Mouse (Mus musculus): ENCODE measurements around the gene Metrnl. TPM values are rescaled to one million over a fixed set of nuclear protein-coding genes. Genes with fewer than 3 reads are reported as not detected.

Gene Metrnl
- total and polyA plus RNA-seq, 3 experiments: 18.0 to 21.2 (median 20.4) TPM

- Histone ChIP-seq H3K9ac (ENCODE audit: low read depth, low read length) (no peak overlapping the region), H3K4me3 (no peak overlapping the region), H3K27me3 (ENCODE audit: control insufficient read depth, insufficient read depth, low read length) (no peaks in the 10 kb centered on the region), H3K36me3 (ENCODE audit: control insufficient read depth, insufficient read depth, low read length) (no peaks in the 10 kb centered on the region), H3K27ac (no peak overlapping the region), H3K4me1 (ENCODE audit: control insufficient read depth, insufficient read depth, low read length) (peaks cover 2% of the 10 kb centered on the region), H3K79me2 (replicated peaks; ENCODE audit: control insufficient read depth, insufficient read depth, low read length) (no peaks in the 10 kb centered on the region)
- intact Hi-C loops (cut with DNase I): no loop called here
- no peak for DNase-seq
- WGBS: 82% methylated on average over 2 of the region's 2 CpGs
- no peak for TF ChIP-seq EP300 (IDR thresholded peaks at IDR 0.05; ENCODE audit: insufficient read depth, low read depth, low read length)
Measured at GRCm38 (mm10) chr11:121676836-121677235, 24.5 kb upstream of the Metrnl start.

GRCm38 (mm10) chr11:121679581-121679980 lies 21.8 kb upstream of the Metrnl start:
- intact Hi-C loops (cut with DNase I): no loop called here
- no peak for TF ChIP-seq EP300 (IDR thresholded peaks at IDR 0.05; ENCODE audit: insufficient read depth, low read depth, low read length)
- no peak for TF ChIP-seq POLR2A (IDR thresholded peaks at IDR 0.05; ENCODE audit: insufficient read depth, low read depth, low read length)
- no peak for TF ChIP-seq CTCF (IDR thresholded peaks at IDR 0.05)

GRCm38 (mm10) chr11:121680750-121681149 lies 20.6 kb upstream of the Metrnl start:
- intact Hi-C loops (cut with DNase I): loop anchor here (10.0 kb wide), 1 partner anchor 416 kb away; no protein-coding TSS in a partner anchor
- TF ChIP-seq CTCF (IDR thresholded peaks at IDR 0.05) (peak; percentile 82), EP300 (IDR thresholded peaks at IDR 0.05; ENCODE audit: insufficient read depth, low read depth, low read length) (no peak), POLR2A (IDR thresholded peaks at IDR 0.05; ENCODE audit: insufficient read depth, low read depth, low read length) (no peak)
- H3K36me3 ChIP-seq (ENCODE audit: control insufficient read depth, insufficient read depth, low read length): no peaks in the 10 kb centered on the region
- H3K4me1 ChIP-seq (ENCODE audit: control insufficient read depth, insufficient read depth, low read length): peaks cover 3% of the 10 kb centered on the region
- DNase-seq: no peak
- no peak overlapping the region for H3K27ac ChIP-seq
- no peak overlapping the region for H3K4me3 ChIP-seq
- H3K79me2 ChIP-seq (replicated peaks; ENCODE audit: control insufficient read depth, insufficient read depth, low read length): no peaks in the 10 kb centered on the region
- no peak overlapping the region for H3K9ac ChIP-seq (ENCODE audit: low read depth, low read length)
- H3K27me3 ChIP-seq (ENCODE audit: control insufficient read depth, insufficient read depth, low read length): no peaks in the 10 kb centered on the region
- 70% methylated on average over 5 of the region's 5 CpGs for WGBS

More at GRCm38 (mm10) chr11:121679581-121679980, 21.8 kb upstream of the Metrnl start:
- H3K4me1 ChIP-seq (ENCODE audit: control insufficient read depth, insufficient read depth, low read length): no peaks in the 10 kb centered on the region
- WGBS: 71% methylated on average over 2 of the region's 2 CpGs
- H3K9ac ChIP-seq (ENCODE audit: low read depth, low read length): no peak overlapping the region
- no peak overlapping the region for H3K27ac ChIP-seq
- no peaks in the 10 kb centered on the region for H3K36me3 ChIP-seq (ENCODE audit: control insufficient read depth, insufficient read depth, low read length)
- DNase-seq: no peak
- H3K79me2 ChIP-seq (replicated peaks; ENCODE audit: control insufficient read depth, insufficient read depth, low read length): no peaks in the 10 kb centered on the region
- no peak overlapping the region for H3K4me3 ChIP-seq
- H3K27me3 ChIP-seq (ENCODE audit: control insufficient read depth, insufficient read depth, low read length): no peaks in the 10 kb centered on the region

GRCm38 (mm10) chr11:121683243-121683642 lies 18.1 kb upstream of the Metrnl start:
- intact Hi-C loops (cut with DNase I): loop anchor here (10.0 kb wide), 1 partner anchor 418 kb away; no protein-coding TSS in a partner anchor
- WGBS: 44% methylated on average over 3 of the region's 3 CpGs
- TF ChIP-seq EP300 (IDR thresholded peaks at IDR 0.05; ENCODE audit: insufficient read depth, low read depth, low read length) (no peak), CTCF (IDR thresholded peaks at IDR 0.05) (no peak), POLR2A (IDR thresholded peaks at IDR 0.05; ENCODE audit: insufficient read depth, low read depth, low read length) (no peak)

GRCm38 (mm10) chr11:121685491-121686001 lies 15.8 kb upstream of the Metrnl start:
- Histone ChIP-seq H3K36me3 (ENCODE audit: control insufficient read depth, insufficient read depth, low read length) (peaks cover 5% of the 10 kb centered on the region; the same call in 1 of the 2 replicates), H3K27ac (peak overlapping the region; percentile 72; the same call in 1 of the 2 replicates), H3K4me3 (no peak overlapping the region), H3K9ac (ENCODE audit: low read depth, low read length) (no peak overlapping the region), H3K4me1 (ENCODE audit: control insufficient read depth, insufficient read depth, low read length) (peaks cover 12% of the 10 kb centered on the region), H3K79me2 (replicated peaks; ENCODE audit: control insufficient read depth, insufficient read depth, low read length) (no peaks in the 10 kb centered on the region), H3K27me3 (ENCODE audit: control insufficient read depth, insufficient read depth, low read length) (no peaks in the 10 kb centered on the region)
- no peak for DNase-seq
- intact Hi-C loops (cut with DNase I): loop anchor here (2.0 to 10.0 kb wide), 2 partner anchors 15 to 421 kb away; partner anchors contain the start of gene Metrnl
- no peak for TF ChIP-seq CTCF (IDR thresholded peaks at IDR 0.05)
- no peak for TF ChIP-seq EP300 (IDR thresholded peaks at IDR 0.05; ENCODE audit: insufficient read depth, low read depth, low read length)
- TF ChIP-seq POLR2A (IDR thresholded peaks at IDR 0.05; ENCODE audit: insufficient read depth, low read depth, low read length): no peak
- WGBS: 38% methylated on average over 6 of the region's 6 CpGs

More at GRCm38 (mm10) chr11:121683243-121683642, 18.1 kb upstream of the Metrnl start:
- Histone ChIP-seq H3K9ac (ENCODE audit: low read depth, low read length) (no peak overlapping the region), H3K27me3 (ENCODE audit: control insufficient read depth, insufficient read depth, low read length) (no peaks in the 10 kb centered on the region), H3K4me3 (no peak overlapping the region), H3K36me3 (ENCODE audit: control insufficient read depth, insufficient read depth, low read length) (peaks cover 5% of the 10 kb centered on the region; the same call in 1 of the 2 replicates), H3K4me1 (ENCODE audit: control insufficient read depth, insufficient read depth, low read length) (peaks cover 12% of the 10 kb centered on the region), H3K27ac (no peak overlapping the region), H3K79me2 (replicated peaks; ENCODE audit: control insufficient read depth, insufficient read depth, low read length) (no peaks in the 10 kb centered on the region)
- DNase-seq: no peak

GRCm38 (mm10) chr11:121686091-121686490 lies 15.3 kb upstream of the Metrnl start:
- DNase-seq: no peak
- Histone ChIP-seq H3K4me3 (no peak overlapping the region), H3K27me3 (ENCODE audit: control insufficient read depth, insufficient read depth, low read length) (no peaks in the 10 kb centered on the region), H3K4me1 (ENCODE audit: control insufficient read depth, insufficient read depth, low read length) (peaks cover 12% of the 10 kb centered on the region), H3K27ac (peak overlapping the region; percentile 72), H3K79me2 (replicated peaks; ENCODE audit: control insufficient read depth, insufficient read depth, low read length) (no peaks in the 10 kb centered on the region), H3K36me3 (ENCODE audit: control insufficient read depth, insufficient read depth, low read length) (peaks cover 5% of the 10 kb centered on the region; the same call in 1 of the 2 replicates), H3K9ac (ENCODE audit: low read depth, low read length) (no peak overlapping the region)
- 45% methylated on average over 4 of the region's 4 CpGs for WGBS
- intact Hi-C loops (cut with DNase I): loop anchor here (2.0 to 10.0 kb wide), 2 partner anchors 15 to 421 kb away; partner anchors contain the start of gene Metrnl
- TF ChIP-seq EP300 (IDR thresholded peaks at IDR 0.05; ENCODE audit: insufficient read depth, low read depth, low read length): no peak
- TF ChIP-seq CTCF (IDR thresholded peaks at IDR 0.05): no peak
- TF ChIP-seq POLR2A (IDR thresholded peaks at IDR 0.05; ENCODE audit: insufficient read depth, low read depth, low read length): no peak
